Mouse (Mus musculus) heart, embryonic 11.5 days (tissue): ENCODE measurements at regions not wholly inside any gene's neighbourhood (a gene's known extent, or its start where the extent isn't known, plus 50 kb on each side); places are given as distances from the start of the nearest gene placed in this dataset.

Experiments used
- ATAC-seq: fragments of 200-750 bp; cut with Nextera tagmentation; replicated peaks from 2 replicates; pipeline ENCODE4 v1.8.0; 2017; ENCODE audit warnings: moderate library complexity; ENCODE audit not compliant: insufficient number of reproducible peaks, low FRiP score, low TSS enrichment
- H3K27ac ChIP-seq: fragments of 300-500 bp; sonication (generic); 2 replicates; pipeline ENCODE4 v1.5.1; 2014; ENCODE audit warnings: mild to moderate bottlenecking, low read depth, low read length
- H3K27me3 ChIP-seq: fragments of 300-500 bp; sonication (generic); 2 replicates; pipeline ENCODE4 v1.6.1; 2014; ENCODE audit warnings: mild to moderate bottlenecking, low read length, mixed read lengths; ENCODE audit not compliant: control insufficient read depth, insufficient read depth
- H3K36me3 ChIP-seq: fragments of 300-500 bp; sonication (generic); 2 replicates; pipeline ENCODE4 v1.6.1; 2014; ENCODE audit warnings: mild to moderate bottlenecking, low read length, moderate library complexity, mixed read lengths; ENCODE audit not compliant: control insufficient read depth, insufficient read depth
- H3K4me1 ChIP-seq: fragments of 300-500 bp; sonication (generic); 2 replicates; pipeline ENCODE4 v1.6.1; 2014; ENCODE audit warnings: low read length; ENCODE audit not compliant: control insufficient read depth, insufficient read depth
- H3K4me2 ChIP-seq: fragments of 300-500 bp; sonication (generic); 2 replicates; pipeline ENCODE4 v1.6.1; 2014; ENCODE audit warnings: mild to moderate bottlenecking, moderate library complexity
- H3K4me3 ChIP-seq: fragments of 300-500 bp; sonication (generic); 2 replicates; pipeline ENCODE4 v1.5.1; 2014; ENCODE audit warnings: low read depth, low read length
- H3K9ac ChIP-seq: fragments of 300-500 bp; sonication (generic); 2 replicates; pipeline ENCODE4 v1.6.1; 2014; ENCODE audit warnings: mild to moderate bottlenecking, low read depth, low read length, moderate library complexity
- H3K9me3 ChIP-seq: fragments of 300-500 bp; sonication (generic); replicated peaks from 2 replicates; pipeline ENCODE4 v1.6.1; 2016; ENCODE audit warnings: low read length; ENCODE audit not compliant: control insufficient read depth
- WGBS: fragments of 180-500 bp; shearing (Covaris S2); extraction: QIAGEN DNeasy Blood & Tissue Kit; methylation state at CpG from one replicate; pipeline ENCODE4 v1.1.7; 2014; ENCODE audit not compliant: insufficient replicate concordance; 5-methylcytosine and 5-hydroxymethylcytosine counted together

- no peak overlapping the region for H3K9ac ChIP-seq
- peaks cover 4% of the 10 kb centered on the region for H3K4me1 ChIP-seq
- no peaks in the 10 kb centered on the region for H3K36me3 ChIP-seq
- 70% methylated on average over 5 of the region's 5 CpGs for WGBS
- no peaks in the 10 kb centered on the region for H3K9me3 ChIP-seq
- no peak overlapping the region for H3K4me2 ChIP-seq
- no peak overlapping the region for H3K4me3 ChIP-seq
- H3K27me3 ChIP-seq, result no peaks in the 10 kb centered on the region
- ATAC-seq, result no peak
- H3K27ac ChIP-seq, result no peak overlapping the region
Observed at GRCm38 (mm10) chr12:77140141-77140540, 97.8 kb upstream of the Fut8 start.

DNA sequence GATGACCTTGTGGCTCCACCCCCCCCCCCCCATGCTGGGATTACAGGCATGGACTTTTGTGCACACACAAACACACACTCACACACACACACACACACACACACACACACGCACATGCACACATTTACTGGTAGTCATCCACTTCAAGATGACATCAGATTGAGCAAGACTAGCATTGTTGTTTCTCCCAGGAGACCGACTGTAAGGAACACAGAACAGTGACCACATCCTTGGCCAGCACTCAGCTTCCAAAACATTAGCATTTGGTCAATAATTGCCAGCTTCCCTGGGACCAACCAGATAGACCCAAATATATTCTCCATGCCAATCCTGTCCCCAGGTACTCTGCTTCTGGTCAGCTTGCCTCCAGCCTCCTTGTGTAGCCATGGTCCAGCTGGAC is 98.2 kb upstream of the Fut8 start:
- Histone ChIP-seq H3K9ac (no peak overlapping the region), H3K4me3 (no peak overlapping the region), H3K36me3 (no peaks in the 10 kb centered on the region), H3K27me3 (no peaks in the 10 kb centered on the region), H3K4me2 (no peak overlapping the region), H3K9me3 (no peaks in the 10 kb centered on the region), H3K4me1 (peaks cover 5% of the 10 kb centered on the region), H3K27ac (no peak overlapping the region)
- no peak for ATAC-seq
- 88% methylated on average over 2 of the region's 2 CpGs for WGBS

- ATAC-seq, result no peak
- 71% methylated on average over 11 of the region's 11 CpGs for WGBS
Observed at GRCm38 (mm10) chr12:77138506-77139201, 99.3 kb upstream of the Fut8 start.

GRCm38 (mm10) chr12:77137291-77137830 is 100.6 kb upstream of the Fut8 start:
- WGBS, result 76% methylated on average over 10 of the region's 10 CpGs
- H3K9ac ChIP-seq, result no peak overlapping the region
- H3K4me1 ChIP-seq, result peaks cover 2% of the 10 kb centered on the region; the same call in 1 of the 2 replicates
- H3K27ac ChIP-seq, result no peak overlapping the region
- no peaks in the 10 kb centered on the region for H3K36me3 ChIP-seq
- H3K9me3 ChIP-seq, result no peaks in the 10 kb centered on the region
- H3K4me2 ChIP-seq, result no peak overlapping the region
- no peaks in the 10 kb centered on the region for H3K27me3 ChIP-seq
- no peak overlapping the region for H3K4me3 ChIP-seq
- ATAC-seq, result no peak

More at GRCm38 (mm10) chr12:77138506-77139201, 99.3 kb upstream of the Fut8 start:
- Histone ChIP-seq H3K27ac (no peak overlapping the region), H3K4me3 (no peak overlapping the region), H3K36me3 (no peaks in the 10 kb centered on the region), H3K9me3 (no peaks in the 10 kb centered on the region), H3K9ac (no peak overlapping the region), H3K4me1 (peaks cover 7% of the 10 kb centered on the region), H3K27me3 (no peaks in the 10 kb centered on the region), H3K4me2 (no peak overlapping the region)

DNA sequence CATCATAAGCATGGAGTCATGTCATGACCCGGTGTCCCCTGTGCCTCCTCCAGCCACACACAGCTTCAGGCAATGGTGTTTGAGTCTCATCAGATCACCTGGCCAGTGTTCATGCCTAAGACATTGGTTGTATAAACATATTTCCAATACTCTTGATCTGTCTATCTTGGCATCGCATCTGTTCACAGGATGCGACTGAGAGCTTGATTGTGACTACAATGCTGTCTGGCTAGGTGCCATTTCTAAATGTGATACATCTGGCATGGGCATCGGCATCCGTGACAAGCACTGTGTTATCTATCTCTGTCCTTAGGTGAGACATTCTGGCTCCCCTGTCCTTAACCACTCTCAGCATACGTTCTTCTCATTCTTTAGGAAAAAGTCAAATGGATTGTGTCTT is 102.3 kb upstream of the Fut8 start:
- no peak overlapping the region for H3K4me2 ChIP-seq
- no peak overlapping the region for H3K4me3 ChIP-seq
- WGBS, result 85% methylated on average over 6 of the region's 6 CpGs
- H3K4me1 ChIP-seq, result peaks cover 2% of the 10 kb centered on the region; the same call in 1 of the 2 replicates
- H3K27ac ChIP-seq, result no peak overlapping the region
- H3K9ac ChIP-seq, result no peak overlapping the region
- H3K9me3 ChIP-seq, result no peaks in the 10 kb centered on the region
- no peaks in the 10 kb centered on the region for H3K36me3 ChIP-seq
- H3K27me3 ChIP-seq, result no peaks in the 10 kb centered on the region
- no peak for ATAC-seq

DNA sequence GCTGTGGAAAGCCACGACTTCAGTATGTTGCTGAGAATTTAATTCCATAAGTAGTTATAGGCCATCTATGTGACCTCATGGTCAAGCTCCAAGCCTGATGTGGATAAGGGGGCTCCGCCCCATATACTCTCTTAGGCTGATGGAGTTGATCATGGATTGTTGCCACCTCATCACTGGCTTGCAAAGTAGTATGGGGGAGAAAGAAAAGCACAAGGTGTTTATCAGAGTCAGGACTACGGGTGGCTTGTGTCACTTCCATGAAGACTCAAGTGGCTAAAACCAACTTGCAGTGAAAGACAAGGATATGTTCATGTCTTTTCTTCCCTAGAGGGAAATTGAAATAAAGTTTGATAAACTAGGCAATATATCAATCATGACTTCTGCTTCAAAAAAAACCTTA is 102.9 kb upstream of the Fut8 start:
- Histone ChIP-seq H3K36me3 (no peaks in the 10 kb centered on the region), H3K27ac (no peak overlapping the region), H3K9ac (no peak overlapping the region), H3K4me2 (no peak overlapping the region), H3K9me3 (no peaks in the 10 kb centered on the region), H3K4me3 (no peak overlapping the region), H3K4me1 (peaks cover 2% of the 10 kb centered on the region; the same call in 1 of the 2 replicates), H3K27me3 (no peaks in the 10 kb centered on the region)
- ATAC-seq, result no peak
- WGBS, result 72% methylated on average over 3 of the region's 3 CpGs

GRCm38 (mm10) chr12:77134306-77135010 is 103.5 kb upstream of the Fut8 start:
- Histone ChIP-seq H3K27me3 (no peaks in the 10 kb centered on the region), H3K4me1 (peaks cover 2% of the 10 kb centered on the region; the same call in 1 of the 2 replicates), H3K27ac (no peak overlapping the region), H3K9me3 (no peaks in the 10 kb centered on the region), H3K4me3 (no peak overlapping the region), H3K4me2 (no peak overlapping the region), H3K9ac (no peak overlapping the region), H3K36me3 (no peaks in the 10 kb centered on the region)
- ATAC-seq, result no peak
- 44% methylated on average over 9 of the region's 9 CpGs for WGBS

- 69% methylated on average over 5 of the region's 5 CpGs for WGBS
- Histone ChIP-seq H3K4me3 (no peak overlapping the region), H3K9me3 (no peaks in the 10 kb centered on the region), H3K27me3 (no peaks in the 10 kb centered on the region), H3K9ac (no peak overlapping the region), H3K4me2 (no peak overlapping the region), H3K4me1 (peaks cover 2% of the 10 kb centered on the region; the same call in 1 of the 2 replicates), H3K36me3 (no peaks in the 10 kb centered on the region), H3K27ac (no peak overlapping the region)
- ATAC-seq, result no peak
Observed at GRCm38 (mm10) chr12:77133465-77134305, 104.2 kb upstream of the Fut8 start.
